Mouse (Mus musculus) frontal cortex, postnatal 36 days (tissue): ENCODE measurements around the gene Igf2.
A peak's percentile ranks its signal among the peaks of the same experiment; 100 is the strongest.

Experiments used
- DNase-seq, 2 experiments: peaks; one replicate each; pipeline ENCODE4 v3.0.0; 2022; ENCODE audit warnings: low spot score in 2 of 2

Gene Igf2

DNA sequence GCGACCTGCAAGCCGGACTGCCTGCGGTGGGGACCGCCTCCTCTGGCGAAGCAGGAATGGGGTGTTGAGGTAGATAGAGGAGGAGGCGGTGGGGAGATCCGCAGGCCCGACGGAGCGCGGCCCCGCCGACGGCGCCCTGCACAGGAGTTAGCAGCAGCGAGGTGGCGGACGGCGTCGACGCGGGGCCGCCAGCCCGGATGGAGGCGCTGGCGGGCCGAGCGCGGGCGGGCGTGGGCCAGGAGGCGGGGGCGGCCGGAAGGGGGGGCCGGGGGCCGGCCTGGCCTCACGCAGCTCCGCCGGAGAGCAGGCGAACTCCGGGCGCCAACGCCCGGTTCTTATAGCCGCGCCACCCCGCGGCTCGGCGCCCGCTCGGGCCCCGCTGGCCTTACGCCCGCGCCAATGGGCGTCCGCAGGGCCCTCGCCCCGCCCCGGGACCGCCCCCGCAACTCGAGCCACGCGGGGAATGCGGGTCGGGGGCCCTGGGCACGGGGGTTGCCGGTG is 7.4 kb downstream of the Igf2 start:
- DNase-seq = no peak

DNA sequence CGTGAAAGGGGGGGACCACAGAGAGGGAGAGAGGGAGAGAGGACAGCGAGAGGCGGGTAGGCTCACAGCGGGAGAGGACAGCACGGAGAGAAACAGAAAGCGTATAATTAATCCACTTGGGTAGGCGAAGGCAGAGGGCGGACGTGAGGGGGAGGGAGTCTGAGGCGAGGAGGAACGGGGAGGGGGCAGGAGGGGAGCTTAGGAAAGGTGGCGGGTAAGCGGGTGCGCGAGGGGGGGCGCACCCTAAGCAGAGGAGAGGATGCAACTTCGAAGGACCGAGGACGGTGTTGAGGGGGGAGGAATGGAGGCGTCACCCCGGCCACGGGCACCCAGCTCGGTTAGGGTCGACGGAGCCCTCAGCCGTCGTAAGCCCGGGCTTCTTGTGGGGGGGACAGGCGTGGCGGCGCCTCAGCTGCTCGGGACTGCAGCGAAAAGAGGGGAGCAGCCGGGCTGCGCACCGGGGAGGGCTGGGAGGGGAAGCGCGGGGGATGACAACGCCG is 7.9 kb downstream of the Igf2 start:
- no peak for DNase-seq

DNA sequence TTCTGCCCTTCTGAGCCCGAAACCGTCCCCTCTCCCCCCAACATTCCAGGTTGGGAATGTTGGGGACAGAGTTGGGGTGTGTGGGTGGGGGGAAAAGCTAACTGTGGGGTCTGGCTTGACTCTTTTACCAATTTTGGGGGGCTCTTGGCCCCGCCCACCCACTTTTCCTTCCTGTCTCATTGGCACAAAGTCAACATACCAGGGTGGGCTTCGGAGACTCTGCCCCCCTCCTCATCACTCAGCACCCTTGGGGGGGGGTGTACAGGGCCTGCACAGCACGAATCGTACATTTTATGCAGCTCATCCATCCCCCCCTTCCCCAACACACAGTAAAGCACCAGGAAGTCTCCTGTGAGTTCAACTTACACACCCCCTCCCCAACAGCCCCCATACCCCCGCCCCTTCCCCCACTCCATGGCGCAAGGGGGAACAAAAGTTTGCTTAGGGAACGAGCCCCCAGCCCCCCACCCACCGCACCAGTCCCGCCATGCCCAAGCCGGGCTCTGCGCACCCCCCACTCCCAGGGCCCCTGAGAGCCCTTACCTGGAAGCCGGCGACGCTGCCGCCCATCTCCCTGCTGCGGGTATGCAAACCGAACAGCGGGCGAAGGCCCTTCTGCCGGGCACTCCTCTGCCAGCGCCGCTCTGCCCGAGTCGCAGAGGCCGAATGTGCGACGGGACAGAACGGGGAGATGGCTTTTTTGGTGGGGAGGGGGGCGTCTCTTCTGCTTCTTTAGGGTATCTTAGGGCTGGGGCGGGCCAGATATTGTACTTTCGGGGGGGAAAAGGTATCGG is 8.6 kb downstream of the Igf2 start:
- no peak for DNase-seq

DNA sequence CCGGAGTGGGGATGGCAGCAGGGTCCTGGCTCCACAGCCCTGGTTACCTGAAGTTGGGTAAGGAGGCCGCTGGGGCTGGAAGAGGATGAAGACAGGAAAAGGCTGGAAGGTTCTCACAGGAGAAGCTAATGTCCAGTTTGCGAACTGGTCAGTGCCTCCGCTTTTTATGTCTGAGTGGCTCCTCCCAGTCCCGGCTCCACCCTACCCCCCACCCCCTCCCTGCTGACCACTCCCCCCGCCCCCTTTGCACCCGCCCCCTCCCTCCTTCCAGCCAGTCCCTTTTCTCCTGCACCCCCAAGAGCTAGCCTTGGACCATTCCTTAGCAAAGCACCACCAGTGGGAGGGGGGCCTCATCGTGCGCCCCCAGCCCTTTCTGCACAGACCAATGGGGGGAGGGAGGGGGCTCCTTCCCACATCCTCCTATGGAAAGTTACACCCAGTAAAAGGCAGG is 9.2 kb downstream of the Igf2 start:
- no peak for DNase-seq

DNA sequence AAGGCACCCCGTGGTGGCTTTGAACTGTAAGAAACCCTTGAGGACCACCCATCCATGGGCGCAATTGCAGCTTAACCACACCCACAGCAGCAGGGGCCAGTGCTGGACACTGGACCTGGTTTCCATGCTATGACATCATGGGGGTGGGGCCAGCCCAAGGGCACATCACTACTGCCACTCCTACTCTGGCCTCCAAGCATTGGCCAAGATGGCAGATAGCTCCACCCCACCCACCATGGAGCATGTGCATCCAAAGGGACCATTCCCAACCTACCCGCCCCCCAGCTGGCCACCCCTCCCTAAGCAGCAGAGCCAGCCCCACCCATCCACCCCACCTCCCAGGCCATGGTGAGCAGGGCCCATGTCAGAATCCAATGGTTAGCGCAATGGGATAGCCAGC is 10.6 kb downstream of the Igf2 start:
- DNase-seq = no peak

DNA sequence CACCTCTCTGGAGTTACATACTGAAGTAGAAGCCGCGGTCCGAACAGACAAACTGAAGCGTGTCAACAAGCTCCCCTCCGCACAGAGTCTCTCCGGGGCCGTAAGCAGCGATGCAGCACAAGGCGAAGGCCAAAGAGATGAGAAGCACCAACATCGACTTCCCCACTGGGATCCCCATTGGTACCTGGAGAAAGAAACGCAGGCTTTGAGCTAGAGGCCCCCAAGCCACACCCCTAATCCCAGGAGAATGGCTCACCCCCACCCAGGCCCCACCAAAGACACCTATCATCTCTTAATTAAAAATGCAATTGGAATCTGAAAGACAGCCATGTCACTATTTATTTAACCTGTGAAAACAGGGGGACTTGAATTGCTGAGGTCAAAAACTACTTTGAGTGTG is 11.0 kb downstream of the Igf2 start:
- no peak for DNase-seq

GRCm38 (mm10) chr7:142653726-142654125 is 12.9 kb downstream of the Igf2 start:
- no peak for DNase-seq

DNA sequence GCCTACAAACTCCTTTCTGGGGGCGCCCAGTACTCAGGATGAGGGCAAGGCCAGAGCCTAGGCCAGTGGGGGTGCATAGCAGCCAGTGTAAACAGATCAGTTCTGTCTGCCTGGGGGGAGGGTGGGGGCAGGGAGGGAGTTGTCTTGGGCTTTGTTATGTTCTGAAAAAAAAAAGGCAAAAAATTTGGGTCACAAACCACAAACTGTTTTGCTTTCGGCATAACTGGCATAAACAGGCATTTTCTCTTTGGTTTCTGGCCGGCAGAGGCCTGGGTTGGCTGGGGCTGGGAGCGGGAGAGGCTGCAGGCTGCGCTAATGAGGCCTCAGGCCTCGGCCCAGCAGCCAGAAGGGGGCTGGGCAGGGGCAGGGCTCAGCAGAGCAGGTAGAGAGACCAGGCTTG is 19.9 kb downstream of the Igf2 start:
- DNase-seq = no peak

- no peak for DNase-seq
Measured at GRCm38 (mm10) chr7:142645045-142645444, 21.6 kb downstream of the Igf2 start.

DNA sequence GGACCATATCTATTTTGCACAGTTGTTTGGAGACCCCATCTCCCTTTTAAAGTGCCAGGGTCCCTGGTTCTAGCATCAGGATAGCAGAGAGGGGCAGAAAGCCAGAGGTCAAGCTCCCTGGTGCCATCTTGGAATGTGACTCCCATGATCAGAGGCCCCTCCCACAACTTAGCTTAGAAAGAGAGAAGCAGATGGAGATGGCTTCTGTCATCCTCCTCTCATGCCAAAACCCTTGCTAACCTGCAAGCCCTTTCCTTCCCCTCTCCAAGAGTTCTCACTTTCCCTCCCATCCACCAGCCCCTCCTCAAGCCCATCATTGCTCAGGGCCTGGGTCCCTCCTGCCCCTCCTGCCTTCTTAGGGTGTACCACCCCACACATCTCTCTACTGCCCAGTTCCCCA is 30.4 kb downstream of the Igf2 start:
- DNase-seq = no peak

GRCm38 (mm10) chr7:142630691-142631090 is 35.9 kb downstream of the Igf2 start:
- DNase-seq = no peak

DNA sequence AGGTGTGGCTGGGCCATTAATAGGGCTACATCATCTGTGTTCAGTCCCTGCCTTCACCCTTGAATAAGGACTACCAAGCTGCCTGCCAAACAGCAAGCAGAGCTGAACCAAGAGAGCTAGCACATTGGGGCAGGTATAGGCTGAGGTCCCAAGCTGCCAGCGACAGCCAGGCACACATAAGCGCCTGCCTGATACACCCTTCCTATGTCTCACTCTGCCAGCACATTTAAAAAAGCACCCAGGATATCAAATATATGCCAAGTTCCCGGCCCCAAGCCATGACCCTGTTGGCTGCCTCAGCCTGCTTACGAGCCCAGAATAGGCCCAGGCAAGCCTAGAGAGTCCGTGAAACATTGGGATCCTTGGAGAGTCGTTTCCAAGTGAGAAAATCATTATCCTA is 36.8 kb downstream of the Igf2 start:
- no peak for DNase-seq

DNA sequence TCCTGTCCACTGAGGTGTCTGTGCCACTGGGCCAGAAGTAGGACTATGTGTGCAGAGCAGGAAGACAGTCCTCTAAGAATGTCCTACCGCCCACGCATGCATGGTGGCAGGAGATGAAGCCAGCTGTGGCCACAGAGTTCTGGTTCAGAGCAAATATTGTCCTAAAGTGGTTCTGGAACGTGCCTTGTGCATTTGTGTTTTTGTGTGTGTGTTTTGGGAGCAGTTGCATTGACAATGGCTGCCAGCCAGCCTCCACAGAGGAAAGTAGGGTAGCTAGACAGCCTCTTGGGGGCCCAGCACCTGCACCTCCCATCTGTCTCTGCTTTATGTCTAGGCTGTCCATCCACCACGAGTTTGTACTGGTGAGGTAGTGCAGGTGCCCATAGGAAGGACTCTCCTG is 44.4 kb downstream of the Igf2 start:
- DNase-seq = no peak

DNA sequence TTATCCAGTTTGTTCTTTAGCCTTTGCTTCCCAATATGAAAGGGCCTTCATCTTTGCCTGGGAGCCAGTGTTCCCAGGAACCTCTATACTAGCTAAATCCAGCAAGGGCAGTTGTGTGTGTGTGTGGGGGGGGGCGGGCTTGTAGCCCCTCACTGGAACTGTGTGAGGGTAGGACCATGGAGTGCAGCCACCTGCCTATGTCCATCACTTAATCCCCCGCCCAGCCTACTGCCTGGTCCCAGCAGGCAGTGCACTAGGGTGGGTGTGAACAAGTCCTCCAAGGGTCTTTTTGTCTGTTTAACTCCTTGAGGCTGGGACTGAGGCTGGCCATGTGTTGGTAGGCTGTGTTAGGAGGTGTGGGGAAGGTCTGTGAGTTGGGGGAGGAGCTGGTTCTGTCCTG is 53.5 kb downstream of the Igf2 start:
- no peak for DNase-seq

GRCm38 (mm10) chr7:142610627-142611406 is 55.8 kb downstream of the Igf2 start:
- peak; percentile 29 to 51 for DNase-seq

DNA sequence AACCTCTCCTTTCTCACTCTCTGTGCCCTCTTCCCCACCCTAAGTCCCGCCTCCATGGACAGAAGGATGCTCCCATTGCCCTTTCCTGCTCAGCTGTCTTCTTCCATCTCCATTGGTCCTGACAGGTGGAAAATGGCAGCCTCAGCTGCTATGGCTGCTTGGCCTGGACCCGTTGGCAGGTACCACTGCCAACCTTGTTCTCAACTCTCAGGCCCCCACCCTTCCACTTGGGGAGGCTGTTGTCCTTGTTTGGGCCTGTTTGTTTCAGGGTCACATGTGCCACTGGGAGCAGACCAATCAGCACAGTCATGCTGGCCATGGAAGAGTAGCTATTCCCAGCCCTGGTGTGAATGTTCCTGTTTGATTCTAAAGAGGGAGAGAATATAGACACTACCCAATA is 65.7 kb downstream of the Igf2 start:
- DNase-seq = no peak
